In the genomic region with DNA sequence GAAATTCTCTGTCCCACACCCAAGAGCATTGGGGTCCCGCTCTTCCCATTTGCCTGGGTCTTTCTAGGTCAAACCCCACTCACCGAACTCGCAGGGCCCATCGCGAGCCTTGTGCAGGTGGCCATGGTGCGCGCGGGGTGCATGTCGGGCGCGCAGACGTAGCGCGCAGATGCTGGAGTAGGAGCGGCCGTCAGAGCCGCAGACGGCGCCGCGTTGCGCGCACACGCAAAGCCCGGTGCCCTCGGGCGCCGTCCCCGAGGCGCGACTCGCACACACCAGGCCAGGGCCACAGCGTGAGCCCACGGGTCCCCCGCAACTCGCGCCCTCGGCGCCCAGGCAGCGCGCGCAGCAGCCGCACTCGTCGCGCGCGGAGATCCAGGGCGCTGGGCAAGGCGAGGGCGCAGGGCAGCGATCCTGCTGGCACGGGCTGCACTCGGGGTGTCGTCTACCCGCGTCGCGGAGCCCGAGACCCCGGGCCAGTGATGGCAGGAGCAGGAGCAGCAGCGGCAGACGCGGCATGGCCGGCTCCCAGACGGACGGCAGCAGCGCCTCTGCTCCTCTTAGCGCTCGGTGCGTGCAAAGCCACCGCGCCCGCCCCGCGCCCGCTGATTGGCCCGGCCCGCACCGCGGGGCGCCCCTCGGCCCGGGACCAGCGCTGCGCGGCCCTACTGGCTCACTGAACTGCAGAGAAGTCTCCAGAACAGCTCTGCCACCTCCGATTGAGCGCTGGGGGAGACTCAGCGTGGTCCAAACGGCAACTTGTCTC, we compare ENCODE assay signal across 9 mouse cellular contexts. TPM values are rescaled to one million over a fixed set of nuclear protein-coding genes. Genes with fewer than 3 reads are reported as not detected.
DNase-seq lines count a peak whose midpoint lies in the region; ATAC-seq and TF ChIP-seq lines count a peak whose summit lies in the region.
"Had no signal": no experiment of that assay in that cellular context is flagged by ENCODE, and none has a peak within 500 bp of the region (broad histone marks: within the 10 kb centered on the region; RNA-seq: fewer than 3 reads in every experiment).

TSS of gene Igfbpl1 (minus strand) at position 649 of the 766 bp plus-strand sequence.

- no peaks in the 10 kb centered on the region for H3K9me3 ChIP-seq in embryonic facial prominence, embryonic 13.5 days
- H3K9me3 ChIP-seq in hindbrain, postnatal 0 days (ENCODE audit: low read length): no peaks in the 10 kb centered on the region
- no peaks in the 10 kb centered on the region for H3K9me3 ChIP-seq in neural tube, embryonic 12.5 days

- no peak for TF ChIP-seq CTCF in hindbrain, postnatal 0 days (IDR thresholded peaks at IDR 0.05; ENCODE audit: low read depth)
- no peak for TF ChIP-seq CTCF in lung, adult 2 months (IDR thresholded peaks at IDR 0.05; ENCODE audit: insufficient read depth, low read length)

- H3K4me3 ChIP-seq in embryonic facial prominence, embryonic 13.5 days: peak within 1 kb of the TSS; percentile 48
- H3K4me3 ChIP-seq in hindbrain, postnatal 0 days (ENCODE audit: low read length): peak within 1 kb of the TSS; percentile 43
- peak within 1 kb of the TSS; percentile 69 for H3K4me3 ChIP-seq in neural tube, embryonic 12.5 days
- H3K4me3 ChIP-seq in lung, adult 2 months (replicated peaks; ENCODE audit: extremely low read depth, low read depth, low read length): no peak within 1 kb of the TSS

- no peak within 1 kb of the TSS for H3K27ac ChIP-seq in embryonic facial prominence, embryonic 13.5 days
- H3K27ac ChIP-seq in hindbrain, postnatal 0 days: peak within 1 kb of the TSS; percentile 52
- peak within 1 kb of the TSS; percentile 94 for H3K27ac ChIP-seq in neural tube, embryonic 12.5 days

- peaks cover 10% of the 10 kb centered on the region for H3K4me1 ChIP-seq in embryonic facial prominence, embryonic 13.5 days
- H3K4me1 ChIP-seq in hindbrain, postnatal 0 days (ENCODE audit: insufficient read depth, low read length): peaks cover 18% of the 10 kb centered on the region
- peaks cover 58% of the 10 kb centered on the region for H3K4me1 ChIP-seq in neural tube, embryonic 12.5 days
- no peaks in the 10 kb centered on the region for H3K4me1 ChIP-seq in lung, adult 2 months (ENCODE audit: control insufficient read depth, insufficient read depth, low read length)

- no peak for TF ChIP-seq POLR2A in lung, adult 2 months (IDR thresholded peaks at IDR 0.05; ENCODE audit: borderline replicate concordance, extremely low read depth, low read depth, low read length)

- DNase-seq in layer of hippocampus, postnatal 25 days (ENCODE audit: extremely low spot score in 1 of 2, low spot score in 1 of 2): no peak
- no peak for DNase-seq in layer of hippocampus, adult 9-10 months (ENCODE audit: low spot score)
- DNase-seq in hindbrain, postnatal 0 days (ENCODE audit: low spot score): peak; percentile 73
- no peak for DNase-seq in spleen, postnatal 10 days (ENCODE audit: low spot score in 2 of 2)
- DNase-seq in left cerebral cortex, postnatal 25 days (ENCODE audit: low spot score in 2 of 2): no peak
- DNase-seq in lung, adult 2 months: no peak

- H3K9ac ChIP-seq in embryonic facial prominence, embryonic 13.5 days: peak within 1 kb of the TSS; percentile 46; the same call in 1 of the 2 replicates
- H3K9ac ChIP-seq in hindbrain, postnatal 0 days (replicated peaks; ENCODE audit: low read length): peak within 1 kb of the TSS; percentile 34
- H3K9ac ChIP-seq in neural tube, embryonic 12.5 days: peak within 1 kb of the TSS; percentile 93

- peaks cover 98% of the 10 kb centered on the region for H3K27me3 ChIP-seq in embryonic facial prominence, embryonic 13.5 days
- H3K27me3 ChIP-seq in hindbrain, postnatal 0 days (ENCODE audit: insufficient read depth, low read length): 0 out of 2 replicates have a peak, but pooled peaks cover 11% of the 10 kb centered on the region
- peaks cover 43% of the 10 kb centered on the region for H3K27me3 ChIP-seq in neural tube, embryonic 12.5 days (replicated peaks)

- H3K4me2 ChIP-seq in embryonic facial prominence, embryonic 13.5 days: peak within 1 kb of the TSS; percentile 81
- peak within 1 kb of the TSS; percentile 51 for H3K4me2 ChIP-seq in hindbrain, postnatal 0 days (ENCODE audit: low read depth, low read length)
- H3K4me2 ChIP-seq in neural tube, embryonic 12.5 days (replicated peaks): peak within 1 kb of the TSS; percentile 80

- WGBS in embryonic facial prominence, embryonic 13.5 days: 2% methylated on average over 84 of the region's 91 CpGs
- under 1% methylated on average over 72 of the region's 91 CpGs for WGBS in hindbrain, postnatal 0 days
- 1% methylated on average over 90 of the region's 91 CpGs for WGBS in neural tube, embryonic 12.5 days
- WGBS in lung, adult 2 months: 3% methylated on average over 90 of the region's 91 CpGs

- no peaks in the 10 kb centered on the region for H3K36me3 ChIP-seq in embryonic facial prominence, embryonic 13.5 days
- no peaks in the 10 kb centered on the region for H3K36me3 ChIP-seq in hindbrain, postnatal 0 days (ENCODE audit: insufficient read depth, low read length)
- H3K36me3 ChIP-seq in neural tube, embryonic 12.5 days: peaks cover 4% of the 10 kb centered on the region; the same call in 1 of the 2 replicates

- intact Hi-C loops in left cerebral cortex, postnatal 25 days (cut with DNase I): no loop called here

- ATAC-seq in embryonic facial prominence, embryonic 13.5 days (ENCODE audit: insufficient number of reproducible peaks, insufficient read depth, low FRiP score, low TSS enrichment, low read depth): no peak
- ATAC-seq in hindbrain, postnatal 0 days: peak; percentile 28; the same call in 1 of the 2 replicates
- ATAC-seq in neural tube, embryonic 12.5 days (ENCODE audit: low FRiP score, low read depth): no peak; the same call in 1 of the 2 replicates

RNA-seq across cellular contexts. Expression of gene Igfbpl1, which starts in this region (rescaled TPM):
- total RNA-seq in layer of hippocampus, postnatal 25 days (2021): 10 to 100 TPM; 12.5 to 14.5 TPM
- 1.1 and 1.2 TPM in 2 replicates for polyA plus RNA-seq in embryonic facial prominence, embryonic 13.5 days (2015; fragmentation: Nextera tagmentation; extraction: Ambion mirVana)
- 86.1 and 103 TPM in 2 replicates for total RNA-seq in hindbrain, postnatal 0 days (2014; rRNA removed)
- 20.3 and 22.2 TPM in 2 replicates for polyA plus RNA-seq in hindbrain, postnatal 0 days (2015; fragmentation: Nextera tagmentation; extraction: Ambion mirVana)
- polyA plus RNA-seq in neural tube, embryonic 12.5 days (2016; fragmentation: Nextera tagmentation; extraction: Ambion mirVana): 63.2 and 74.6 TPM in 2 replicates
- under 1 TPM; 0.41 to 0.62 TPM for total RNA-seq in left cerebral cortex, postnatal 25 days (2021)
- 0.18 and 0.28 TPM in 2 replicates for polyA plus RNA-seq in lung, adult 2 months (2012; rRNA removed)
- total RNA-seq: liver, adult 2 months had no signal
- polyA plus RNA-seq: liver, adult 2 months had no signal

Comparison
In these comparisons a context has a peak if more than half of its experiments do, and no peak if none do; other contexts are left out.
1. RNA of gene Igfbpl1 (total RNA-seq): 86.1 to 103 TPM in hindbrain, postnatal 0 days and 12.5 to 14.5 TPM in layer of hippocampus, postnatal 25 days; 0.41 to 0.62 TPM in left cerebral cortex, postnatal 25 days; every median in the first group is over 4 times any median in the second.
2. H3K9ac ChIP-seq: peak in every context shown above with its lines; median percentile 93 in neural tube, embryonic 12.5 days; 46 in embryonic facial prominence, embryonic 13.5 days; 34 in hindbrain, postnatal 0 days.
3. Peak in every context shown above with its lines, with median percentiles within 50 percentile points of each other: H3K4me2 ChIP-seq.